Mouse (Mus musculus) retina, embryonic 14.5 days (tissue): ENCODE measurements at regions not wholly inside any gene's neighbourhood (a gene's known extent, or its start where the extent isn't known, plus 50 kb on each side); places are given as distances from the start of the nearest gene placed in this dataset.

Experiments
- DNase-seq: peaks from one replicate; pipeline ENCODE4 v3.0.0-alpha.2; 2015; ENCODE audit warnings: low spot score

DNA sequence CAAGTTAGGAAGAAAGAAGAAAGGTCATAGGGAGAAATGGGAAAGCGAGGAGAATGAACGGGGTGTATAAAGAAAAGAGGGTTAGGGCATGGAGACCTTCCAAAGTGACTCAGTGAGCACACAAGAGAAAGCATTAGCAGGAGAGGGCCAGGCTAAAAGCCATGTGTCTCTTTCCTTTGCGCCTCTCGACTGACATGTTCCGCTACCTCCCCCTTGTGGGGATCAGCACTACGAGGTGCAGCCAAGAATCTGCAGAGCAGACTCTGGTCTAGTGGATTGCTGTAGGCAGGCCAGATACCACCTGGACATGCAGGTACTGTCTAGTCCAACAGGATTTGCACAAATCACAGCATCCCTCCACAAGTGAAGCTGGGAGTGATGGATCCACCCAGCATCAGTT is 54.0 kb downstream of the Kcna5 start:
- no peak for DNase-seq

DNA sequence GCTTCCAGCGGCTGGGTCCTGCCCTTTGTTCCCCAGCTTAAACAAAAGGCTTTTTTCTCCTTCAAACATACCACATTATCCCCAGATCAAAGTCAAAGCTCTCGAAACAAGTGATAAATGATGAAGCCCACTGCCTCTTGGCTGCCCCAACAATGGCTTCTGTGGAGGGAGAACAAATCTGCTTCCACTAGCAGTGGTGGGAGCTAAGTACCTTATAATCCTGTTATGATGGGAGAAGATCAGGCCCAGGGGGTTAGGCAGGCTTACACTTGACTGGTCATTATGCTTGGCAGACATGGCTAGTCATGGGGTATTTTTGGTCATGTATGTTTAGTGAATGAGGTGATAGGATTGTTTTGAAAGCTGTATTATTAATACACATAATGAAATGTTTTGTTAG is 57.7 kb downstream of the Kcna5 start:
- DNase-seq, result no peak

DNA sequence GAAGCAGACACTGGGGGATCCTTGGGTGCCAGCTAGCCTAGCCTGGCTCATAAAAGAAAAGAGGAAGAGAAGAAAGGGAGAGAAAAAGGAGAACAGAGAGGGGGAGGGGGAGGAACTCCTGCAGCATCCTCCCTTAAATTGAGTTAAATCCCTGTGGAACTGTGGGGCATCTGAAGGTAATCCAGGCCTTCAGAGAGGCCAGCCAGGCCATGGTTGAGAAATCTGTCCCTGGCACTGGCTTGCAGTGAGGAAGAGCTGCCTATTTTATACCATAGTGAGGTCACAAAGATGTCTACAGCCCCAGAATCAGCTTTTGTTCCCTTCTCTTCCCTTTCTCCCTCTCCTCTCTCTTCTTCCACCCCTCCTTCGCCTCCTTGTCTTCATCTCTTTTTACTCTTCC is 58.5 kb downstream of the Kcna5 start:
- no peak for DNase-seq

DNA sequence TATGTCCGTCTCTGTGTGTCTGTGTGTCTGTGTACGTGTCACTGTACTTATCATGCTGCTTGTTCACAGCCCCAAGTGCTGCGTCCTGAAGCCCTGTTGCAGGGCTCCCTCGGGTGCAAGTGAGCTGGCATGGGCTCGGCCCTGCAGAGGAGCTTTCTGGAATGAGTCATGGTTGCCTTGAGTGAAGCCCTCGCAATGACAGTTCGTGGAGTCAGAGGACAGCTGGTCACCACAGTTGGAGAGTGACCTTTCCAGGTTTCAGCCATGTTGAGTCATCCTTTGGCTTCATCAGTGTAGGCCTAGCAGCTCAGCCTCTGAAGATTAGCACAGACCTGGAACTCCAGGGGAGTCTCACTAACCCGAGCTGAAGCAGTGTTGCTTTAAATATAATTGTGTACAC is 59.7 kb downstream of the Kcna5 start:
- DNase-seq, result no peak

DNA sequence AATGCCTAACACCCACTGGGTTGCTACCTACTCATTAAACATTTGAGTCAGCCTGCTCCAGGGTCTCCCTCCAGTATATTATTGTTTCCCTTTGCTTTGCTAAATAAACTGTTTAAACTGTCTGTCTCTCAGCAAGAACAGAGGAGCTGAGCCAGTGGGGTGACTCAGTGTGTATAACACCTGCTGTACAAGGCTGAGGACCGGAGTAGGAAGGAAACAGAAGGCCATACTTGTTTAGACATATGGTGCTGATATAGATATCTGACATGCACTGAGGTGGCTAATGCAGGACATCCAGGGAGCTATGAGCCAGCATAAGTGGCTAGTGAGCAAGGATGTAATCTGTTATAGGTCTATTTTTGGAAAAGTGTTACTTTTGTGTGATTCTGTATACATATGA is 81.5 kb downstream of the Kcna5 start:
- DNase-seq, result no peak

DNA sequence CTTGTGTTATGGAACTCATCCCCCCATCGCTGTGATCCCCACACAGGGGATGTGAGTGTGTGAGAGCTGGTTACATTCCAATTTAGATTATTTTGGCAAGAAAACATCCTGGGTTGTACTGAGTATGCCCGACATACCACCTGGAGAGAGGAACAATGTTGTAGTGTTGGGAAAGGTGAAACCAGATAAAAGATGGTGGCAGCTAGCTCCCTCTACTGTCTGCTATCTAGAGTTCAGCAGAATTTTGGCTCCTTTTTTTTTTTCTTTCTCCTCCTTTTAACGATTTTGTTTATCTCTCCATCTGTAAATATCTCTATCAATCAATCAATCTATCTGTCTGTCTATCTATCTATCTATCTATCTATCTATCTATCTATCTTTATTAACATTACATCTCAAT is 89.7 kb downstream of the Kcna5 start:
- DNase-seq, result peak; percentile 4

DNA sequence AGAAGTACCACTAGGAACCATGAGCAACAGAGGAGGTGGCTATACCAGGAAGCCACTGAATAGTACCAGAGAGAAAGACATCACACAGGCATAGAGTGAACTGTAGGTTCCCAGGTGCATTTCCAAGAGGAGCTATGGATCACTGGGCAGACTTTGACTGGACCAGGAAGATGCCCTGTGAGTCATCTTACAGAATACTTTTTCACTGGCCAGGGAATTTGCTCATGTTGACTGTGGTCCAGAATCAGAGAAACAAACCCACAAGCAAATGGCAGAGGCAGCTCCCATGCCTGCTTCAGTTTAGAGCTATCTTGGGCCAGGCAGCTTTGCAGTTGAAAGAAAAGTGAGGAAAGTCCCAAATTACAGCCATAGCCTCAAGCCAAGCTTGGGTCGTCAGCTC is 95.0 kb downstream of the Kcna5 start:
- DNase-seq, result no peak

DNA sequence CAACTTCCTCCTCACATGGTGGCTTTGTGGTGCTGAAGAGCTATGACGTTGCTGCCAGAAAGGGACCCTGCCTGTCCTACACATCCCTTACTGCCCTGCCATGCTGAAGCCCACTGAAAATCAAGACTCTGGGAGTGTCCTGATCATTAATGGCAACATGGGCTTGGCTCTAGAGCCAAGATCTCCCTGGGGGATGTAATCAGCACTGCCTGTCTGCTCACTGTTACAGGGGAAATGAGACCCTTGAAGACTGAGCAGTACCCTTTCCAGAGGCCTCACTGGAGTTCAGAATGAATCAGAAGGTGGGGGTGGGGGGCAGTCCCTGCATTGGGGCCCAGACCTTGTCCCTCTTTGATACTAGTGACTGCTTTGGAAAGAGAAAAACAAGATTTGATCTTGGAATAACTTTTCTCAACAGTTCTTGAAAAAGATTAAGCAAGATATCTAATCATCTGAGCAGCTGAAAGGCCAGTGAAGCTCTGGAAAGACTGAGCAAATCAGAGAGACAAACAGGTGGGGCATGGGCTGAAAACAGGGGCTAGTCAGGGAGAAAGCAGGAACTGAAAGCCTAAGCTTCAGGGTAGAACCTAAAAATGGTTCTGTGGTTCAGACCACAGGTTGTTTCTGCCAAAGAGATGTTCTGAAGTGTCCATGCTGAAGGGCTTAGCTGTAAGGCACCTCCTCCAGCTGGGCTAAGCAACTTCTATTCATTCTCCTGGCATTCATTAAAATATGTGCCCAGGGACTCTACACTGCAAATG is 97.1 kb downstream of the Kcna5 start:
- DNase-seq, result no peak

DNA sequence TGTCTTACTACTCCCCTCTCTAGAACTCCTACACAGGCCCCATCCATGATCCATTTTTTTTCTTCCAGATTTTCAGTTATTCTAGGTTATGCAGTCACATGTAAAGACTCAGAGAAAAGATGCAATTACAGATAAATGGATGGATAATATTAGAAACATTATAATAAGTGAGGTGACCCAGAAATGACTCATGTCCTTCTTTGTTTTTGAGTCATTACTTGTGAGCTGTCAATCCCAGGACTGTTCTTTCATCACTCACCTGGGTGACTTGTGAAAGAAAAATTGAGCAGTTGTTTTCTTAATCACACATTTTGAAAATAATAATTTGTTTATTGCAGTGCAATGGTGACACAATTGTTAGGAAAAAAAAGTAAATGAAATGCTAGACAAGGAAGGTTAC is 108.0 kb downstream of the Kcna5 start:
- no peak for DNase-seq

DNA sequence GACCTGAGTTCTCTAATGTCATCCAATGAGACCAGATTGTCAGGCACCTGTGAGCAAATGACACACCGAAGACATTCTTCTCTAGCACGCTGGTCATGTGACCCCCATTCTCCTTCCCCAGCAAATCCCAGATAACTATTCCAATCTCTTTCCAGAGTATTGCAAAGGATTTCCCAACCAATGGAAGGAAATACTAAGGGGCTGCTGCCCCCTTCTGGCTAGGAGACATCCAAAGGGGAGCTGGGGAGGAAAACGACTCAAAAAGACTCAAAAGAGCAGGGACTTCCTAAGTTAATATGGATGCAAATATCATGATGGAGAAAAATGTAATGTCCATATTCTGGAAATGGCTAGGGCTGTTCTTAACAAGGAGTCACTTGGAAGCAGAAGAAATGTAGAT is 129.5 kb downstream of the Kcna5 start:
- DNase-seq, result peak; percentile 64

DNA sequence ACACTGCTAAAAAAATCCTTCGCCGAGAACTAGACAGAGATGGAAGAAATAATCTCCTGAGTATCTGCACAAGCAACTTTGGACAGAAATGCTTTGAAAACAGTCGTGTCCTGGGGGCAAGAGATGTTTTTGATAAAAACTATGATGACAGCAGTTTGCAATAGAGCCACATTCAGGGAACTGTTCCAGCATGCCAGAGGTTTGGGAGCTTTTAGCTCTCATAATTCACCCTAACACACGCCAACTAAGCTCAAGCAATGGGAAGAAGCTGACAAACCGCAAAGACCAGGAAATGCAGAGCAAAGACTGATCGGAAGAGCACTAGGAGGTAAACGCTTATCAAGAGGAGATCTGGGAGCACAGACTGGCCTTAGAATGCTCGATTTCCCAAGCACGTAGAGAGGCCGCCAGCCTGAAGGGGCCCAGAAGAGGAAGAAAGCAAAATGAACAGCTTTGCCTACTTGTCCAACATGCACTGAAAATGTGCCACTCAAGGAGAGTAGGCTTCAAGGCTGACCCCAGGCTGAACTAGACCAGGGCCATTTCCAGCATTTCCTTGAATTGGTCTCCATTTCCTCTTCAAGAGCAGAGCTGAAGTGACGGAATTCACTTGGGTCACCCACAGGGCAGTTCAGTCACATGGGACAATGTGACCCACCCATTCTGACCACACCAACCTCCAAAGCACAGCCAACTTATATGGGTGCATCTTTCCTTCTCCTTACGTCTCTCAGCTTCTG is 130.7 kb downstream of the Kcna5 start:
- no peak for DNase-seq

DNA sequence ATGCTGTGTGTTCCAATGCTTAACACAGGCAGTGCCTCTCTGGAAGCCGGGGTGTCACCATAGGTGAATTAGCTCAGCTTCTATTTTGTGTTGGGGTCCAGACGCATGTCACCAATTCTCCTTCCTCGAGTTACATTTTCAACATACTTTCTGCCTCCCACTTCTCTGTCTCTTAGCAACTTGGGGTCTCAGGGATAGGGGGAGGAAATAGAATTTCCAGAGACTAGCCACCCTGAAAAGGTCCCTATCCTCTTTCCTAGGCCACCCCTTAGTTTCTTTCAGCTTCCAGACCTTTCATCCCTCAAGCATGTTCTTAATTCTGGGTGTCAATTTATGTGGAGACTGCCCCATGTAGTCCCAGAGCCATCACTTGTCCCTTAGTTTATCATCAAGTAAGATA is 135.6 kb downstream of the Kcna5 start:
- no peak for DNase-seq

DNA sequence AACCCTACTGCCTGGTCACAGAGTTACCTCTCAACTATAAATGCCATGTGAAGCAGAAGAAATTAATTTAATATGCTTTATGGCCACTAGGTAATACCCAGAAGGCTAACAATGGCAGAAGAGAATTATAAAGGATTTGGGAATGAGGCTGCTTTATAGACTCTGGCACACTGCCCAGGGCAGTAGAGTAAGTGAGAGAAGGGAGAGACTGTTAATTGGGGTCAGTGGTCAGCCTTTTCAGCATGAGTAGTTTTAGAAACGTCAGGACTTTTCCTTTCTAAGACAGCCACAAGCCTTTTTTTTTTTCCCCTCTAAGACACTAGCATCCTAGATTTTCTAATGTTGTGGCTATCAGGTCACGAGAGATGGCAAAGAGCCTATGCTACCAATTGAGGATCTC is 136.6 kb downstream of the Kcna5 start:
- peak; percentile 58 for DNase-seq

DNA sequence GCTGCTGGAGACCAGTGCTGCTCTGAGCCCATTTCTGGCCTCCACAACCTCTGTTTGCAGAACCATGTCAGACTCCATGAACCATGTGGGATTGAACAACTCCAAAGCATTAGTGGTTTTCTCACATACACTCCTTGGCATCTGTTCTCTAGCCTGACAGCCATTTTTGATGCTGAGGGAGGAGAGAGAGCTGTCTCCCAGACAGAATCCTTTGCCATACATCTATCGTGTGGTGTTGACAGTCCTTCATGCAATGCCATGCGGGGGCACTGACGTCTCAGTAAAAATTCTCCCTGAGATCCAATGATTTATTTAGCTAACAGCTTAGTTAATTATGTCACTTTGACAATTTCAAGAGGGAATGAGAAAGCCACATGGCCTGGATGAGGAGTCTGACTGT is 140.2 kb downstream of the Kcna5 start:
- no peak for DNase-seq

DNA sequence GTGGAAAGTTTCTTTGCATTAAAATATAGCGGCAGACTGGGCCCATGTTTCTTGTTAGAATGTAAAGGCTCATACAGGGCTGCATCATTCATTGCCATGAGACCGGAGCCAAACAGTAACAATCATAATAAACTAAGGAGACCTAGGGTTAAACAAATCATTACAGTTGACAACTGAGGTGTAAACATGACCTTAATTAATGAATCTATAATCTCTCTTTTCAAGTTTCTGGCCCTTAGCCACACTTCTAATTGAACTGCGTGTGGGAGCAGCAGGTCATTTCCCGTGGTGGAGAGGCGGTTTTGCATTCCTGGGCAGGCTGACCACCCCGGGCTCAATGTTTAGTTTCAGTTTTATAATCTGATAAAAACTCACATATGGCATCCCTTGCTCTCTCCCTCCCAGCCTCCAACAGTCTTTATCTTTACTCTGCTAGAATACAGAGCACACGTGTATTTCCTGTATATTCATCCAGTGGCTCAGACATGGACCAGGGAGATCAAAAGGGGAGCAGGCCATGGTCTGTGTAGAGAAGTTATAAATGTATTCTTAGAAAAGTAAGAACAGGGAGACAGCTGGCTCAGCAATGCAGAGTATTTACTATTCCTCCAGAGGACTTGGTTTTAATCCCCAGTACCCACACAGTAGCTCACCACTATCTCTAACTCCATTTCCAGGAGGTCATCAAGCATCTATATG is 141.0 kb downstream of the Kcna5 start:
- peak; percentile 43 for DNase-seq

DNA sequence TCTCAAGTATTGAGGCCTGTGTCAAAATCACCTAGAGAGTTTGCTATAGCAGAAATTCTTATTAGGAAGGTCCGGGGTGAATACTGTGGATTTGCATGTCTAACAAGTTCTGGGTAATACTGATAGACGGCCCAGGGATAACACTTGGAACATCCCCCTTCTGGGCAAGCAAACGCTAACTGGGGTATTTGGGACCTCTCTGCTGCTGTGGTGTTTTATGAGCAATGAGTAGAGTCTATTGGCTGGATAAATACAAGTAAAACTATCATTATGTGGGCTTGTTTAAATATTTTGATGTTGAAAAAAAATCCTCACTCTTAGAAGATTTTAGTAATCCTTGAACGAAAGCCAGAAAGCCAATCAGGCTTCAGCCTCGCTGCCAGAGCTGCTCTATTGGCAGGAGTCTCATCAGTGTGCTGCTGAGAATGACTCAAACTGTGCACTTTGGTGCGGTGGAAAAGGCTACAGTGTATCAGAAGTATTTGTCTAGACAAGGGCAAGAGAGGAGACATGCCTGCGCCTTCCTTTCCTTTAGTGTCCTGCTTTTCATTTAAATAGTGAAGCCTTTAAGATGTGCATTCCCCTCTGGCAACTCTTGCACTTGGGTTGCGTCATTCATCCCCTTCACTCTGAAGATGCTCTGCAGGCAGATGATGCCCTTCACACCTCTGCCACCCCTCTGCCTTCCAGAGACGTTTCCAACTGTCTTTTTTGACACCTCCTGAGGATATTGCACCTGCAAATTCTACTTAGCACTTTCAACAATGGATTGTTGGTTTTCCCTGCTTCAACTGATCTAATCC is 150.8 kb downstream of the Kcna5 start:
- DNase-seq, result no peak

DNA sequence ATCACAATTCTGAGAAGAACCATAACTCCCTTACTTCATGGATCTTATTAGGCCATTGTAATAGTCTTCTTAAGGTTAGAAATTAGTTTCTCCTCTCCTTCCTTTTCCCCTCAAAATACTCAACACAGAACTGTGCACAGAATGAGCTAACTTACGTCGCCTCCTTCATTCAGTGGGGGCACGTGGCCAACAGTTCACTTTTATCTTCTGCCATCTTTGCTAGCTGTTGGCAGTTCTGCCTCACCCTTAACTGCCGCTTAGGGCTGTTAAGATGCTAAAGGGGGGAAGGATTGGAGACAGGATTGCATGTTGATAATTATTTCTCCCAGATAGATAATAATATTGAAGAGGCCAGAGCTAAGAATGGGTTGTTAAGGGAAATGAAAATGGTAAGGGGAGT is 158.0 kb downstream of the Kcna5 start:
- no peak for DNase-seq

DNA sequence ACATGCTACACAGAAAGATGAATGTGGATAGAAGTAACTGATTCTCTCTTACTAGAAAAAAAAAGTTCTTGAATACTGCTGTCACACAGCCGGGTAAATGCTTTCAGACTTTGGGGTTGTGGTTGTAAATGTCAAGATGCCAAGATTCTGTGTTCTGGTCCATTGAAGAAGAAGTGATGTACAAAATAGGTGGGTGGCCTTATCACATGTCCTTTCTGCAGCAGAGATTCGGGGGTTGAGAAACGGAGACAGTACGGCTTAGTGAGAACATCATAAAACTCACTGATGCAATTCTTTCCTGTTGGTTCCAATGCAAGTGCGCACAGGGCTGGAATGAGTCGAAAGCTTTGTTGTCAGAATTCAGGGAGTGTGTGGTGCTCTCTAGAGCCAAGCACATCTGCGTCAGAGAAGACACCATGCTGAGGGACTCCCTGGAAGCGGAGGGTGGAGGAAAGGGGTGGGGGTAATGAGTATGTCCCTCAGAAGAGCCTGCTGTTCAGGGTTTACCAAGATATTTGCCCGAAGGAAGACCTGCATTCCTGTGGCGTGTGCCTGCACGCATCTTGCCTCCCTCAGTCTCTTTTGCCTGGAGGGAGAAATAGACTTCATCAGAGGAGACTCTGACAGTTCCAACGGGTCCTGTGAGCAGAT is 160.1 kb downstream of the Kcna5 start:
- no peak for DNase-seq

DNA sequence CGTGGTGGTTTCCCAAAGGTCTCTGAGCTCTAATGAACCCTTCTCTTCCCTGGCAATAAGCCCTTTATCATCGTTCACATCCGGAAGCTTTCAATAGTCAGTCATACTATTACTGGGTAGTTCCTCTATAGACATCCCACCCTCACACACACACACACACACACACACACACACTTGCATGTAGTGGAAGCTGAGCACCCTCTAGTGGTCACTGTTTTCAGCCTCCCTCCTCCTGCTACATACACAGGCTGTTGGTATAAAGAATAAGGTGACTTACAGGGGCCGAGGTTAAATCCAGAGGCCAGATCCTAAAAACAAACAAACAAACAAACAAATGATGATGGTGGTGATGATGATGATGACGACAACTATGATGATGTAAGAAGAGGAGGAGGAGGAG is 163.2 kb downstream of the Kcna5 start:
- peak; percentile 78 for DNase-seq

DNA sequence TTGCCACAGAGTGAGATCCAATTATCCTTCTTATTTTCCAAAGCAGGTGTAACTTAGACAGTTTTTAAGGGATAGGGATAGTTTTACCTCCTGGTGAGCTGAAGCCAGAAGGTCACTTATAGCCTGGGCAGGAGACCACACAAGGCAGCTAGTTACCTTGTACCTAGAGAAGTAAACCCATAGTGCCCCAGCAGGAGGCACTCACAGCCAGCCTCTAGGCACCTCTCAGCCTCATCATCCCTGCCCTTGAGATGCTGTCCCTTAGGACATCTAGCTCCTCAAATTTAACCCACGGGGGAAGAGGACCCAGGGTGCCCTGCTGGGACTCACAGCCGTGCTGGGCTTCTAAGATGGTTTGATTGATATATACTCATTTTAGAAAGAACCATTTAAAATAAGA is 163.7 kb downstream of the Kcna5 start:
- no peak for DNase-seq

DNA sequence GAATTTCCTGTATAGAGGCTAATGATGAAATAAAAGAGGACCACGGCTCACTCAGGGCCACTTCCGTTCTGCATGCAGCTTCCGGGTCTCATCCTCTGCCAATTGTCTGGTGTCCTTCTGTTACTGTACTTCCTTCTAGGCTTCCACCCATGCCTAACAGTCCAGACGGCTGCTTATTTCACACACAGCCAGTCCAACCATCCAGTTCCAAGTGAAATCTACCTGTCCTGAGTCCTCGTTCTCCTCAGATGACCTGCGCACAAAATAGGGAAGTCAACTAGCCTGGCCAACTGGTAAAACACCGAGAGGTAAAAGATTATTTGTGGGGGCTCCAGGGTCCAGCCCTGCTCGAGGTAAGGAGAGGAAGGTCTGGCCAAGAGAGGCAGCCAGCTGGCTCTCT is 169.7 kb downstream of the Kcna5 start:
- DNase-seq, result no peak

DNA sequence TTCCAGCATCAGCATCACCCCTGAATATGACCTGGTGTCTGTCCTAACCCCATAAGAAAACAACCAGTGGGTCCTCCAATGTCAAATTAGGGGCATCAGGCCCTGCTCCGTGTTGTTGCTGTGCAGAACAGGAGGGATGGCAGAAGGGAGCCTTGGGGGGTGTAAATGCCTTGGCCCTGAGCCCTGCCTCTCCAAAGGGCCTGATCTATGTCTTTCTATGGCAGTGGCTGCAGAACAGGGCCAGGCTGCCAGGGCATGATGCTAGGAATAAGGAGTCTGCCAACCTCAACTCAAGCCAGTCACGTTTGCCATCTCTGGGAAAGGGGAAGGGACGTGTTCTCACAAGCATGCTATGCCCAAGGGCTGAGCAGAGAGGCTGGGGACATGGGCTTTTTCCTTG is 172.9 kb downstream of the Kcna5 start:
- DNase-seq, result no peak
